Mouse (Mus musculus): ENCODE results near the gene Arhgap35. TPM values are rescaled to one million over a fixed set of nuclear protein-coding genes. Genes with fewer than 3 reads are reported as not detected.
A peak's percentile ranks its signal among the peaks of the same experiment; 100 is the strongest.

Gene Arhgap35
- polyA plus RNA-seq, 1 experiment from 2014 or later = 37.6 TPM

DNA sequence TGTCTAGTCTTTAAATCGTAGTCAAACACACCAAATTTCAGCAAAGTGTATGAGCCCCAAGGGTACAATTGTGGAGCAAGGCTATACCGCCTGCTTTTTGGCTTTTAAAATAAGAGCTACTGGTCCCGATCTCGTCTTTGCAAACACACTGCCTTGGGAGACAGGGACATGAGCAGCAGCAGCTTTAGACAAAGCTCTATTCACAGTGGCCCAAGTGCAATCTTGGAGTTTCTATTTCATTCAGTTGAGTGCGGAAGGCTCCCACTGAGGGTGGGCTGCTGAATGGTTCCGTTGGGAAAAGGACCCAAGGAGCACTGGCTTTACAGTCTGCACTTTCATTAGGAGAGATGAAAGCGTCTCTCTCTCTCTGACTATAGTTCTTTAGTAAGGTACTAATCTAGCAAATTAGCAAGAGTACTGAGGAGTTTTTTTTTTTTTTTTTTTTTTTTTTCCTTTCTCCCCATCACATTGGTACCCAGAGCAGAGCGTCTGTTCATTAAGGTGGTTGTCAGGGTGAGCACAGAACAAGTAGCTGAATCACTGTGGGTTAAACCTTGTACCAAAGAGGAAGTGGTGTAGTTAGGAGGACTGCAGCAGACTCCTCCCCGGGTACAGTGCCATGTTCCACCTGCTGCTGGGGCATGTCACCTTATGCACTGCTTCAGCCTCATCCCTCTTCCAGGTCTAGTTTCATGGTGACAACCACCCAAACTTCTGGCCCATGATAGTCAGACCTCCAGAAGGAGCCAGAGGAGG, 56.8 kb downstream of the Arhgap35 start:
- no peak for DNase-seq (ENCODE audit: low spot score)
- 75% methylated on average over 9 of the region's 9 CpGs for WGBS
- ATAC-seq (ENCODE audit: low FRiP score) = no peak

GRCm38 (mm10) chr7:16557251-16557650, 57.5 kb downstream of the Arhgap35 start:
- DNase-seq (ENCODE audit: low spot score) (no peak), ATAC-seq (ENCODE audit: low FRiP score) (no peak)
- H3K27me3 ChIP-seq (ENCODE audit: control insufficient read depth, insufficient read depth, low read length) = no peaks in the 10 kb centered on the region
- H3K27ac ChIP-seq (ENCODE audit: low read depth, low read length) = no peak overlapping the region
- H3K9ac ChIP-seq (ENCODE audit: low read depth, low read length) = no peak overlapping the region
- 77% methylated on average over 4 of the region's 4 CpGs for WGBS
- H3K9me3 ChIP-seq (ENCODE audit: control insufficient read depth, low read length) = no peaks in the 10 kb centered on the region
- no peaks in the 10 kb centered on the region for H3K4me1 ChIP-seq (replicated peaks; ENCODE audit: control insufficient read depth, insufficient read depth, low read length)
- no peak overlapping the region for H3K4me3 ChIP-seq (ENCODE audit: low read depth, low read length)
- H3K36me3 ChIP-seq (ENCODE audit: control insufficient read depth, insufficient read depth, low read length) = peaks cover 9% of the 10 kb centered on the region; the same call in 1 of the 2 replicates
- no peak overlapping the region for H3K4me2 ChIP-seq (replicated peaks; ENCODE audit: low read depth, low read length)

More for the DNA sequence above, 56.8 kb downstream of the Arhgap35 start:
- no peaks in the 10 kb centered on the region for H3K9me3 ChIP-seq (ENCODE audit: control insufficient read depth, low read length)
- no peaks in the 10 kb centered on the region for H3K27me3 ChIP-seq (ENCODE audit: control insufficient read depth, insufficient read depth, low read length)
- no peak overlapping the region for H3K4me2 ChIP-seq (replicated peaks; ENCODE audit: low read depth, low read length)
- no peak overlapping the region for H3K4me3 ChIP-seq (ENCODE audit: low read depth, low read length)
- H3K36me3 ChIP-seq (ENCODE audit: control insufficient read depth, insufficient read depth, low read length) = peaks cover 14% of the 10 kb centered on the region; the same call in 1 of the 2 replicates
- no peak overlapping the region for H3K27ac ChIP-seq (ENCODE audit: low read depth, low read length)
- H3K9ac ChIP-seq (ENCODE audit: low read depth, low read length) = no peak overlapping the region
- no peaks in the 10 kb centered on the region for H3K4me1 ChIP-seq (replicated peaks; ENCODE audit: control insufficient read depth, insufficient read depth, low read length)

DNA sequence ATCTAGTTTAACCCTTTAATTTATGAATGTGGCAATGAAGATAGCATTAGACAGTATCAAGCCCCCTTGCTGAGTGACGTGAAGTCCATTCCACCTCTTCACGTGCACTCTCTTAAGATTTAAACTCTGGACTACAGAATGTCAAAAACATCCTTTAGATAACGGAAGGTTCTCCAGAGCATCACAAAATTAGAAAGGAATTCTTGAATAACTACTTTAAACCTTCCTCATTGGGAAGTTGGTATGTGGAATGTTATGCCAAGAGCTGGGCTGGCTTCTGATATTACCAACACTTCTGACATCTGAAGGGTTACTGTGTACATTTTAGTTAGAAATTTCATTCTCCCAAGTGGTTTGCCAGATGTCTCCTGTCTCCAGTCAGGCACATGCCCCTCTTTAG, 60.6 kb downstream of the Arhgap35 start:
- WGBS = 90% methylated on average over 3 of the region's 3 CpGs
- no peak overlapping the region for H3K4me2 ChIP-seq (replicated peaks; ENCODE audit: low read depth, low read length)
- DNase-seq (ENCODE audit: low spot score) (no peak), ATAC-seq (ENCODE audit: low FRiP score) (no peak)
- no peaks in the 10 kb centered on the region for H3K36me3 ChIP-seq (ENCODE audit: control insufficient read depth, insufficient read depth, low read length)
- no peak overlapping the region for H3K27ac ChIP-seq (ENCODE audit: low read depth, low read length)
- no peaks in the 10 kb centered on the region for H3K27me3 ChIP-seq (ENCODE audit: control insufficient read depth, insufficient read depth, low read length)
- H3K4me3 ChIP-seq (ENCODE audit: low read depth, low read length) = no peak overlapping the region
- H3K9me3 ChIP-seq (ENCODE audit: control insufficient read depth, low read length) = no peaks in the 10 kb centered on the region
- no peak overlapping the region for H3K9ac ChIP-seq (ENCODE audit: low read depth, low read length)
- no peaks in the 10 kb centered on the region for H3K4me1 ChIP-seq (replicated peaks; ENCODE audit: control insufficient read depth, insufficient read depth, low read length)

- no peak overlapping the region for H3K4me2 ChIP-seq (replicated peaks; ENCODE audit: low read depth, low read length)
- WGBS = 86% methylated on average over 1 of the region's 1 CpGs
- ATAC-seq (ENCODE audit: low FRiP score) = no peak
- no peaks in the 10 kb centered on the region for H3K9me3 ChIP-seq (ENCODE audit: control insufficient read depth, low read length)
- H3K27me3 ChIP-seq (ENCODE audit: control insufficient read depth, insufficient read depth, low read length) = no peaks in the 10 kb centered on the region
- H3K36me3 ChIP-seq (ENCODE audit: control insufficient read depth, insufficient read depth, low read length) = 0 out of 2 replicates have a peak, but pooled peaks cover 2% of the 10 kb centered on the region
- no peak overlapping the region for H3K27ac ChIP-seq (ENCODE audit: low read depth, low read length)
- H3K4me1 ChIP-seq (replicated peaks; ENCODE audit: control insufficient read depth, insufficient read depth, low read length) = no peaks in the 10 kb centered on the region
- no peak for DNase-seq (ENCODE audit: low spot score)
- H3K4me3 ChIP-seq (ENCODE audit: low read depth, low read length) = no peak overlapping the region
- H3K9ac ChIP-seq (ENCODE audit: low read depth, low read length) = no peak overlapping the region
These were observed 63.2 kb downstream of the Arhgap35 start for GRCm38 (mm10) chr7:16551581-16551980.

DNA sequence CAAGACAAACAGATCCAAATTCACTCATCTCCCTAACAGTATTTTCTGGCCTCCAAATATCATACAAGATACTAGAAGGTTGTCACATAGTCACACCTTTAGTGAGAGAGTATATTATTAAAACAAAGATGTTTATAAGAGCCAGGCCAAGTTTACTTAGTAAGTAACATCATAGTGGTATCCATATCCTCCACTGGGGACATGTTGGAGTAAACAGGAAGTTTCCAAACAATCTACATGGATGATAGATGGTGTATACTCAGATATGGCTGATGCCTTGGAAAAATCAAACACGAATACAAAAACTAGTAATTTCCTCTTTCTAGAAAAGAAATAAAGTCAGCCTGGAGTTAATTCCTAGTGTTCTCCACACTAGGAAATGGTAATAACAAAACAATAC, 65.5 kb downstream of the Arhgap35 start:
- Histone ChIP-seq H3K27ac (ENCODE audit: low read depth, low read length) (no peak overlapping the region), H3K9ac (ENCODE audit: low read depth, low read length) (no peak overlapping the region), H3K4me3 (ENCODE audit: low read depth, low read length) (no peak overlapping the region), H3K4me2 (replicated peaks; ENCODE audit: low read depth, low read length) (no peak overlapping the region), H3K9me3 (ENCODE audit: control insufficient read depth, low read length) (no peaks in the 10 kb centered on the region), H3K4me1 (replicated peaks; ENCODE audit: control insufficient read depth, insufficient read depth, low read length) (no peaks in the 10 kb centered on the region), H3K36me3 (ENCODE audit: control insufficient read depth, insufficient read depth, low read length) (0 out of 2 replicates have a peak, but pooled peaks cover 2% of the 10 kb centered on the region), H3K27me3 (ENCODE audit: control insufficient read depth, insufficient read depth, low read length) (no peaks in the 10 kb centered on the region)
- ATAC-seq (ENCODE audit: low FRiP score) (no peak), DNase-seq (ENCODE audit: low spot score) (no peak)
- 89% methylated on average over 1 of the region's 1 CpGs for WGBS

- ATAC-seq (ENCODE audit: low FRiP score) (no peak), DNase-seq (ENCODE audit: low spot score) (peak; percentile 8)
- no peak overlapping the region for H3K4me2 ChIP-seq (replicated peaks; ENCODE audit: low read depth, low read length)
- no peak overlapping the region for H3K4me3 ChIP-seq (ENCODE audit: low read depth, low read length)
- H3K9me3 ChIP-seq (ENCODE audit: control insufficient read depth, low read length) = no peaks in the 10 kb centered on the region
- H3K27me3 ChIP-seq (ENCODE audit: control insufficient read depth, insufficient read depth, low read length) = no peaks in the 10 kb centered on the region
- WGBS = 75% methylated on average over 8 of the region's 8 CpGs
- H3K9ac ChIP-seq (ENCODE audit: low read depth, low read length) = no peak overlapping the region
- no peak overlapping the region for H3K27ac ChIP-seq (ENCODE audit: low read depth, low read length)
- 0 out of 2 replicates have a peak, but pooled peaks cover 2% of the 10 kb centered on the region for H3K36me3 ChIP-seq (ENCODE audit: control insufficient read depth, insufficient read depth, low read length)
- no peaks in the 10 kb centered on the region for H3K4me1 ChIP-seq (replicated peaks; ENCODE audit: control insufficient read depth, insufficient read depth, low read length)
These were observed 70.0 kb downstream of the Arhgap35 start for GRCm38 (mm10) chr7:16544770-16545169.

- H3K4me2 ChIP-seq (replicated peaks; ENCODE audit: low read depth, low read length) = no peak overlapping the region
- 90% methylated on average over 5 of the region's 5 CpGs for WGBS
- no peaks in the 10 kb centered on the region for H3K36me3 ChIP-seq (ENCODE audit: control insufficient read depth, insufficient read depth, low read length)
- H3K9me3 ChIP-seq (ENCODE audit: control insufficient read depth, low read length) = no peaks in the 10 kb centered on the region
- H3K4me3 ChIP-seq (ENCODE audit: low read depth, low read length) = no peak overlapping the region
- no peaks in the 10 kb centered on the region for H3K27me3 ChIP-seq (ENCODE audit: control insufficient read depth, insufficient read depth, low read length)
- ATAC-seq (ENCODE audit: low FRiP score) = no peak
- DNase-seq (ENCODE audit: low spot score) = no peak
- H3K9ac ChIP-seq (ENCODE audit: low read depth, low read length) = no peak overlapping the region
- no peaks in the 10 kb centered on the region for H3K4me1 ChIP-seq (replicated peaks; ENCODE audit: control insufficient read depth, insufficient read depth, low read length)
- H3K27ac ChIP-seq (ENCODE audit: low read depth, low read length) = no peak overlapping the region
These were observed 77.4 kb downstream of the Arhgap35 start for GRCm38 (mm10) chr7:16537220-16537903.

DNA sequence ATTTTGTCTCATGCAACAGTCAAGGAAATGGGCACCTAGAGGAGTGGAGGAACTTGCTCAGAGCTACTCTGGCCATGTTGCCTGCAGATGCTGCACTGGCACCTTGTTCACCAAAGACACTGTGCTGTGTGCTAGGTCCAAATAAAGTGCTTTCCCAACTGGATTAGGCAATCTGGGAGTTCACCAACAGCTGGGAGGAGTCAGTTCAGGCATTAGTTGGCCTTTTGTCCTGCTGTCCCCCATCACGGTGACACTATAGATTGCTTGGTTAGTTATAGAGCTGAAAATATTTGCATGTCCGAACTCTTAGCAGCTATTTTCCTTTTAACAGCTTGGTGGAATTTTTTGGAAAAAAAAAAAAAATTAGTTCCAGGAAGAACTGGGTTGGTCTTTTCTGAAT, 88.8 kb downstream of the Arhgap35 start:
- H3K4me3 ChIP-seq (ENCODE audit: low read depth, low read length) = no peak overlapping the region
- 90% methylated on average over 2 of the region's 2 CpGs for WGBS
- no peak overlapping the region for H3K4me2 ChIP-seq (replicated peaks; ENCODE audit: low read depth, low read length)
- H3K27me3 ChIP-seq (ENCODE audit: control insufficient read depth, insufficient read depth, low read length) = no peaks in the 10 kb centered on the region
- H3K4me1 ChIP-seq (replicated peaks; ENCODE audit: control insufficient read depth, insufficient read depth, low read length) = no peaks in the 10 kb centered on the region
- DNase-seq (ENCODE audit: low spot score) = no peak
- no peak overlapping the region for H3K9ac ChIP-seq (ENCODE audit: low read depth, low read length)
- H3K36me3 ChIP-seq (ENCODE audit: control insufficient read depth, insufficient read depth, low read length) = no peaks in the 10 kb centered on the region
- no peak for ATAC-seq (ENCODE audit: low FRiP score)
- H3K27ac ChIP-seq (ENCODE audit: low read depth, low read length) = no peak overlapping the region
- no peaks in the 10 kb centered on the region for H3K9me3 ChIP-seq (ENCODE audit: control insufficient read depth, low read length)

GRCm38 (mm10) chr7:16525448-16525847, 89.3 kb downstream of the Arhgap35 start:
- no peak overlapping the region for H3K9ac ChIP-seq (ENCODE audit: low read depth, low read length)
- no peaks in the 10 kb centered on the region for H3K27me3 ChIP-seq (ENCODE audit: control insufficient read depth, insufficient read depth, low read length)
- no peaks in the 10 kb centered on the region for H3K36me3 ChIP-seq (ENCODE audit: control insufficient read depth, insufficient read depth, low read length)
- WGBS = 83% methylated on average over 3 of the region's 3 CpGs
- H3K9me3 ChIP-seq (ENCODE audit: control insufficient read depth, low read length) = no peaks in the 10 kb centered on the region
- no peak overlapping the region for H3K27ac ChIP-seq (ENCODE audit: low read depth, low read length)
- H3K4me1 ChIP-seq (replicated peaks; ENCODE audit: control insufficient read depth, insufficient read depth, low read length) = no peaks in the 10 kb centered on the region
- ATAC-seq (ENCODE audit: low FRiP score) (no peak), DNase-seq (ENCODE audit: low spot score) (no peak)
- no peak overlapping the region for H3K4me3 ChIP-seq (ENCODE audit: low read depth, low read length)
- no peak overlapping the region for H3K4me2 ChIP-seq (replicated peaks; ENCODE audit: low read depth, low read length)

All from hindbrain, embryonic 11.5 days (tissue).